Mouse (Mus musculus): ENCODE measurements at regions not wholly inside any gene's neighbourhood (a gene's known extent, or its start where the extent isn't known, plus 50 kb on each side); places are given as distances from the start of the nearest gene placed in this dataset.

- TF ChIP-seq E2F4 (IDR thresholded peaks at IDR 0.05; ENCODE audit: insufficient read depth) (no peak), MAX (IDR thresholded peaks at IDR 0.05; ENCODE audit: low read depth) (no peak), MYOG (IDR thresholded peaks at IDR 0.05; ENCODE audit: control insufficient read depth in 1 of 3, insufficient read depth in 1 of 3, insufficient read length in 2 of 3, low read depth in 2 of 3) (no peak), POLR2A (IDR thresholded peaks at IDR 0.05; ENCODE audit: insufficient read length, low read depth) (no peak), POLR2AphosphoS2 (IDR thresholded peaks at IDR 0.05; ENCODE audit: insufficient read length, low read depth) (no peak), CEBPB (IDR thresholded peaks at IDR 0.05; ENCODE audit: insufficient read depth, poor library complexity, severe bottlenecking) (no peak)
These were observed 278.4 kb upstream of the Thsd7b start for GRCm38 (mm10) chr1:128994655-128995054.

Measured in myocyte (in vitro differentiated cells).